Mouse (Mus musculus): ENCODE results near the gene Ran. TPM values are rescaled to one million over a fixed set of nuclear protein-coding genes. Genes with fewer than 3 reads are reported as not detected.

Ran gene
- polyA plus RNA-seq, 1 experiment from 2014 or later: 598 TPM

- no peaks in the 10 kb centered on the region for H3K4me1 ChIP-seq (replicated peaks; ENCODE audit: control insufficient read depth, insufficient read depth, low read length)
- no peak overlapping the region for H3K4me2 ChIP-seq (ENCODE audit: low read length)
- no peaks in the 10 kb centered on the region for H3K9me3 ChIP-seq (ENCODE audit: control insufficient read depth, low read length)
- no peak overlapping the region for H3K4me3 ChIP-seq (ENCODE audit: low read depth, low read length)
- no peak overlapping the region for H3K27ac ChIP-seq (ENCODE audit: low read depth)
- no peak overlapping the region for H3K9ac ChIP-seq (ENCODE audit: low read length)
- DNase-seq (ENCODE audit: low spot score): no peak
- no peak for ATAC-seq (replicated peaks; ENCODE audit: low FRiP score, low TSS enrichment, low read depth)
- 64% methylated on average over 26 of the region's 26 CpGs for WGBS
- H3K36me3 ChIP-seq (ENCODE audit: control insufficient read depth, insufficient read depth, low read length): no peaks in the 10 kb centered on the region
- no peaks in the 10 kb centered on the region for H3K27me3 ChIP-seq (replicated peaks; ENCODE audit: control insufficient read depth, insufficient read depth, low read length)
These were observed 26.0 kb downstream of the Ran start for GRCm38 (mm10) chr5:129045641-129046580.

GRCm38 (mm10) chr5:129049372-129049771 lies 29.5 kb downstream of the Ran start:
- Histone ChIP-seq H3K4me3 (ENCODE audit: low read depth, low read length) (no peak overlapping the region), H3K9ac (ENCODE audit: low read length) (no peak overlapping the region), H3K4me1 (replicated peaks; ENCODE audit: control insufficient read depth, insufficient read depth, low read length) (no peaks in the 10 kb centered on the region), H3K27ac (ENCODE audit: low read depth) (no peak overlapping the region), H3K27me3 (replicated peaks; ENCODE audit: control insufficient read depth, insufficient read depth, low read length) (no peaks in the 10 kb centered on the region), H3K9me3 (ENCODE audit: control insufficient read depth, low read length) (no peaks in the 10 kb centered on the region), H3K4me2 (ENCODE audit: low read length) (no peak overlapping the region), H3K36me3 (ENCODE audit: control insufficient read depth, insufficient read depth, low read length) (no peaks in the 10 kb centered on the region)
- DNase-seq (ENCODE audit: low spot score): no peak
- ATAC-seq (replicated peaks; ENCODE audit: low FRiP score, low TSS enrichment, low read depth): no peak
- WGBS: 77% methylated on average over 9 of the region's 9 CpGs

- no peak for DNase-seq (ENCODE audit: low spot score)
- H3K4me2 ChIP-seq (ENCODE audit: low read length): no peak overlapping the region
- H3K27me3 ChIP-seq (replicated peaks; ENCODE audit: control insufficient read depth, insufficient read depth, low read length): no peaks in the 10 kb centered on the region
- H3K9me3 ChIP-seq (ENCODE audit: control insufficient read depth, low read length): no peaks in the 10 kb centered on the region
- ATAC-seq (replicated peaks; ENCODE audit: low FRiP score, low TSS enrichment, low read depth): no peak
- H3K36me3 ChIP-seq (ENCODE audit: control insufficient read depth, insufficient read depth, low read length): no peaks in the 10 kb centered on the region
- H3K27ac ChIP-seq (ENCODE audit: low read depth): no peak overlapping the region
- no peaks in the 10 kb centered on the region for H3K4me1 ChIP-seq (replicated peaks; ENCODE audit: control insufficient read depth, insufficient read depth, low read length)
- H3K4me3 ChIP-seq (ENCODE audit: low read depth, low read length): no peak overlapping the region
- 86% methylated on average over 3 of the region's 3 CpGs for WGBS
- no peak overlapping the region for H3K9ac ChIP-seq (ENCODE audit: low read length)
These were observed 32.0 kb downstream of the Ran start for GRCm38 (mm10) chr5:129051910-129052309.

GRCm38 (mm10) chr5:129052636-129053355 lies 32.9 kb downstream of the Ran start:
- H3K27me3 ChIP-seq (replicated peaks; ENCODE audit: control insufficient read depth, insufficient read depth, low read length): no peaks in the 10 kb centered on the region
- ATAC-seq (replicated peaks; ENCODE audit: low FRiP score, low TSS enrichment, low read depth) (no peak), DNase-seq (ENCODE audit: low spot score) (no peak)
- H3K4me3 ChIP-seq (ENCODE audit: low read depth, low read length): no peak overlapping the region
- WGBS: 34% methylated on average over 20 of the region's 20 CpGs
- no peak overlapping the region for H3K4me2 ChIP-seq (ENCODE audit: low read length)
- no peaks in the 10 kb centered on the region for H3K36me3 ChIP-seq (ENCODE audit: control insufficient read depth, insufficient read depth, low read length)
- H3K4me1 ChIP-seq (replicated peaks; ENCODE audit: control insufficient read depth, insufficient read depth, low read length): no peaks in the 10 kb centered on the region
- no peak overlapping the region for H3K9ac ChIP-seq (ENCODE audit: low read length)
- no peaks in the 10 kb centered on the region for H3K9me3 ChIP-seq (ENCODE audit: control insufficient read depth, low read length)
- no peak overlapping the region for H3K27ac ChIP-seq (ENCODE audit: low read depth)

DNA sequence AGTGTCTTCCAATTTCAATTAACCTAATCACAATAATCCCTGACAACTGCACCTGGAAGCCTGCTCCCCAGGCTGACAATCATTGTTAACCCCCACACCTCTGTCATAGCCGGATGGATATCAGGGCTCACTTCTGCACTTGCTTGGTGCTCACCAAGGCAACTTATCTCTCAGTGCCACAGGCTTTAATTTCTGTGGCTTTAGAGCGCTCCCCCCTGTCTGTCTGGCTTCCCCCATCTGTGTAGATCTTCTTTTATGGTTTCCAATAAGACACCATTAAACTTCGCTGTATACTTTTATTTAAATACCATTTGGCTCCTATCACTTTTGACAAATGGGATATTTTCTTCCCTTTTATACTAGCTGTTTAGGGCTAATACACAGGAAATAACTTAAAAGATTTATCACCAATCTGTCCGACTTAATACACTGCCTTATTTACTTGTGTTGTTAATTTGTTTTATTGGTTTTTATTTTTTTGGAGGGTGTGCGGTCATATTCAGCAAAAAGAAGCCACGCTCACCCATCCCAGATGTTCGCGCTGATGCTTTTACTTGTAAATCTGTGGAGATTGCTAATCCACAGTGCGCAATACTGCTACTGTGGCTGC lies 34.9 kb downstream of the Ran start:
- WGBS: 76% methylated on average over 9 of the region's 9 CpGs
- H3K4me3 ChIP-seq (ENCODE audit: low read depth, low read length): no peak overlapping the region
- no peak for ATAC-seq (replicated peaks; ENCODE audit: low FRiP score, low TSS enrichment, low read depth)

GRCm38 (mm10) chr5:129059116-129059515 lies 39.2 kb downstream of the Ran start:
- DNase-seq (ENCODE audit: low spot score) (no peak), ATAC-seq (replicated peaks; ENCODE audit: low FRiP score, low TSS enrichment, low read depth) (no peak)
- H3K4me2 ChIP-seq (ENCODE audit: low read length): no peak overlapping the region
- H3K9ac ChIP-seq (ENCODE audit: low read length): no peak overlapping the region
- H3K4me1 ChIP-seq (replicated peaks; ENCODE audit: control insufficient read depth, insufficient read depth, low read length): peaks cover 5% of the 10 kb centered on the region; the same call in 1 of the 2 replicates
- H3K4me3 ChIP-seq (ENCODE audit: low read depth, low read length): no peak overlapping the region
- H3K36me3 ChIP-seq (ENCODE audit: control insufficient read depth, insufficient read depth, low read length): no peaks in the 10 kb centered on the region
- H3K27ac ChIP-seq (ENCODE audit: low read depth): no peak overlapping the region
- WGBS: 85% methylated on average over 3 of the region's 3 CpGs
- H3K9me3 ChIP-seq (ENCODE audit: control insufficient read depth, low read length): no peaks in the 10 kb centered on the region
- H3K27me3 ChIP-seq (replicated peaks; ENCODE audit: control insufficient read depth, insufficient read depth, low read length): 0 out of 2 replicates have a peak, but pooled peaks cover 8% of the 10 kb centered on the region

More for the DNA sequence above, 34.9 kb downstream of the Ran start:
- H3K9ac ChIP-seq (ENCODE audit: low read length): no peak overlapping the region
- H3K4me2 ChIP-seq (ENCODE audit: low read length): no peak overlapping the region
- no peaks in the 10 kb centered on the region for H3K27me3 ChIP-seq (replicated peaks; ENCODE audit: control insufficient read depth, insufficient read depth, low read length)
- H3K4me1 ChIP-seq (replicated peaks; ENCODE audit: control insufficient read depth, insufficient read depth, low read length): no peaks in the 10 kb centered on the region
- no peaks in the 10 kb centered on the region for H3K9me3 ChIP-seq (ENCODE audit: control insufficient read depth, low read length)
- H3K27ac ChIP-seq (ENCODE audit: low read depth): no peak overlapping the region
- H3K36me3 ChIP-seq (ENCODE audit: control insufficient read depth, insufficient read depth, low read length): no peaks in the 10 kb centered on the region
- no peak for DNase-seq (ENCODE audit: low spot score)

GRCm38 (mm10) chr5:129061579-129061978 lies 41.7 kb downstream of the Ran start:
- Histone ChIP-seq H3K27me3 (replicated peaks; ENCODE audit: control insufficient read depth, insufficient read depth, low read length) (0 out of 2 replicates have a peak, but pooled peaks cover 8% of the 10 kb centered on the region), H3K27ac (ENCODE audit: low read depth) (no peak overlapping the region), H3K9me3 (ENCODE audit: control insufficient read depth, low read length) (no peaks in the 10 kb centered on the region), H3K4me3 (ENCODE audit: low read depth, low read length) (no peak overlapping the region), H3K36me3 (ENCODE audit: control insufficient read depth, insufficient read depth, low read length) (no peaks in the 10 kb centered on the region), H3K4me2 (ENCODE audit: low read length) (no peak overlapping the region), H3K9ac (ENCODE audit: low read length) (no peak overlapping the region), H3K4me1 (replicated peaks; ENCODE audit: control insufficient read depth, insufficient read depth, low read length) (peaks cover 5% of the 10 kb centered on the region; the same call in 1 of the 2 replicates)
- 22% methylated on average over 13 of the region's 13 CpGs for WGBS
- ATAC-seq (replicated peaks; ENCODE audit: low FRiP score, low TSS enrichment, low read depth) (0 out of 2 replicates have a peak, but pooled peaks have one; percentile 48), DNase-seq (ENCODE audit: low spot score) (peak; percentile 80)

DNA sequence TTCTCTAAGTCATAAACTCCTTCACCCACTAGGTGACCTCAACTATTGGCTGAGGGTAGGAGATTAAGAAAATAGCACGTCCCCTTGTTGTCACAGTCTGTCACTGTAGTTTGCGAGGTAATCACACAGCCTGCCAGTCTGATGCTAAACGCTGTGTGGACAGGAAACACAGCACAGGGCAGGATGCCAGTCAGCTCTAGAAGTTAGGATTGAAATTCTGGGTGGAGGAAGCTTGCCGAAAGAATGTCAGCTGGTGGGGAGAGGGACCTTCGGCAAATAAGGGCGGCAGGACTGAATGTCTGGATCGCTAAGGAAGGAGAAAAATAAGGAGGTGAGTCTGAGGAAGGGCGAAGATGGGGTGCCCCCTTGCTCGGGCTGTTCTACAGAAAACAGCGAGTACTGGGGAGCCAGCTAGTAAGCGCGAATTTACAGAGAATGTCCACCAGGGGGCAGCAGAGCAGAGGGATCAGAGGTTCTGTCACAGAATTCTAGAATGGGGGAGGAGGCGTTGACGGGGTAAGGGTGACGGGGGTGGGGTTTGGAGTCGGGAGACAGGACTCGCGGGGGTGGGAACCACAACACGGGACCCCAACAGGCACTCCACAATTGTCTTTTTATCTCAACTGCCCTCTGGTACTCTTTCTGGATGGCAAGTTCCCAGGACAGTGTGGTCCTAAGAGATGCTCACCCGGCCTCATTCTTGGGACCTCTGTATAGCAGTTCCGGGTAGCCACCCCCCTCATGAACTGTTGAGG lies 43.3 kb downstream of the Ran start:
- Histone ChIP-seq H3K4me3 (ENCODE audit: low read depth, low read length) (0 out of 2 replicates have a peak overlapping the region, but pooled peaks have one; percentile 4), H3K9me3 (ENCODE audit: control insufficient read depth, low read length) (no peaks in the 10 kb centered on the region), H3K27ac (ENCODE audit: low read depth) (no peak overlapping the region), H3K27me3 (replicated peaks; ENCODE audit: control insufficient read depth, insufficient read depth, low read length) (0 out of 2 replicates have a peak, but pooled peaks cover 8% of the 10 kb centered on the region), H3K36me3 (ENCODE audit: control insufficient read depth, insufficient read depth, low read length) (no peaks in the 10 kb centered on the region), H3K9ac (ENCODE audit: low read length) (no peak overlapping the region), H3K4me1 (replicated peaks; ENCODE audit: control insufficient read depth, insufficient read depth, low read length) (peaks cover 5% of the 10 kb centered on the region; the same call in 1 of the 2 replicates), H3K4me2 (ENCODE audit: low read length) (peak overlapping the region; percentile 45)
- WGBS: 10% methylated on average over 21 of the region's 21 CpGs
- peak; percentile 37; the same call in 1 of the 2 replicates for ATAC-seq (replicated peaks; ENCODE audit: low FRiP score, low TSS enrichment, low read depth)
- DNase-seq (ENCODE audit: low spot score): peak; percentile 90

All from intestine, embryonic 14.5 days (tissue).